Mouse (Mus musculus) stomach, postnatal 0 days (tissue): ENCODE measurements around the gene Zfp786.
A peak's percentile ranks its signal among the peaks of the same experiment; 100 is the strongest.

Source experiments
- CTCF ChIP-seq: IDR thresholded peaks from 2 replicates; pipeline ENCODE4 v1.5.1; 2016; ENCODE audit warnings: antibody characterized with exemption, low read depth, mild to moderate bottlenecking, moderate library complexity
- EP300 ChIP-seq: optimal IDR thresholded peaks from 2 replicates; pipeline ENCODE3; 2016; ENCODE audit warnings: antibody characterized with exemption

- TF ChIP-seq CTCF (peak; percentile 43), EP300 (no peak)
These were observed 3.2 kb downstream of the Zfp786 start for GRCm38 (mm10) chr6:47827462-47827861.
